Mouse (Mus musculus) MEL (cell line): ENCODE measurements around the gene Kctd20. TPM values are rescaled to one million over a fixed set of nuclear protein-coding genes. Genes with fewer than 3 reads are reported as not detected.

ENCODE experiments used
- DNase-seq: peaks from one replicate; pipeline ENCODE4 v3.0.0; 2011; ENCODE audit warnings: low read depth, low spot score
- H3K27ac ChIP-seq: 2 replicates; pipeline ENCODE4 v1.5.1; 2012; ENCODE audit warnings: low read depth, mild to moderate bottlenecking, control low read depth, low read length, moderate library complexity; ENCODE audit not compliant: control insufficient read depth
- H3K27me3 ChIP-seq, 2 experiments: fragments of 150-350 bp in 1 of 2; sonication (generic) in 1 of 2; 2 replicates each; pipeline ENCODE4 v1.6.1; 2012; ENCODE audit warnings: low read length in 2 of 2, mild to moderate bottlenecking in 2 of 2, improper control_type of control experiment in 1 of 2, moderate library complexity in 1 of 2; ENCODE audit not compliant: insufficient read depth in 2 of 2, control insufficient read depth in 1 of 2
- H3K36me3 ChIP-seq, 2 experiments: 2 replicates each; pipeline ENCODE4 v1.6.1; 2012 to 2014; ENCODE audit warnings: low read length in 2 of 2, improper control_type of control experiment in 1 of 2, inconsistent platforms in 1 of 2, mild to moderate bottlenecking in 1 of 2; ENCODE audit not compliant: insufficient read depth in 2 of 2, control insufficient read depth in 1 of 2
- H3K4me1 ChIP-seq, 2 experiments: fragments of 150-350 bp in 1 of 2; sonication (generic) in 1 of 2; 2 replicates each; pipeline ENCODE4 v1.6.1; 2012; ENCODE audit warnings: low read length in 2 of 2, improper control_type of control experiment in 1 of 2, mild to moderate bottlenecking in 1 of 2; ENCODE audit not compliant: insufficient read depth in 2 of 2, control insufficient read depth in 1 of 2
- H3K4me3 ChIP-seq, 2 experiments: fragments of 150-350 bp in 1 of 2; sonication (generic) in 1 of 2; 2 replicates each; pipeline ENCODE4 v1.5.1; 2012; ENCODE audit warnings: low read depth in 2 of 2, low read length in 2 of 2, mild to moderate bottlenecking in 2 of 2, moderate library complexity in 2 of 2, control low read depth in 1 of 2, improper control_type of control experiment in 1 of 2; ENCODE audit not compliant: control insufficient read depth in 1 of 2, insufficient read depth in 1 of 2
- H3K79me2 ChIP-seq: 2 replicates; pipeline ENCODE4 v1.6.1; 2012; ENCODE audit warnings: mild to moderate bottlenecking, low read length, moderate library complexity; ENCODE audit not compliant: control insufficient read depth, poor library complexity, insufficient read depth
- H3K9ac ChIP-seq: 2 replicates; pipeline ENCODE4 v1.6.1; 2012; ENCODE audit warnings: low read depth, mild to moderate bottlenecking, control low read depth, low read length, moderate library complexity; ENCODE audit not compliant: control insufficient read depth, poor library complexity, severe bottlenecking
- H3K9me3 ChIP-seq: fragments of 150-350 bp; sonication (generic); replicated peaks from 2 replicates; pipeline ENCODE4 v1.6.1; 2012; ENCODE audit warnings: mild to moderate bottlenecking, low read length, improper control_type of control experiment, moderate library complexity; ENCODE audit not compliant: insufficient read depth
- BHLHE40 ChIP-seq: IDR thresholded peaks from 2 replicates; pipeline ENCODE4 v1.6.1; 2012; ENCODE audit warnings: low read depth, mild to moderate bottlenecking, inconsistent platforms, low read length, improper control_type of control experiment, borderline replicate concordance
- CHD2 ChIP-seq: IDR thresholded peaks from 2 replicates; pipeline ENCODE4 v1.6.1; 2011; ENCODE audit warnings: low read length, improper control_type of control experiment
- EP300 ChIP-seq, 2 experiments: IDR thresholded peaks; 2 replicates each; pipeline ENCODE4 v1.6.1; 2011; ENCODE audit warnings: improper control_type of control experiment in 2 of 2, low read length in 2 of 2, low read depth in 1 of 2, mild to moderate bottlenecking in 1 of 2
- ETS1 ChIP-seq: IDR thresholded peaks from 2 replicates; pipeline ENCODE4 v1.6.1; 2012; ENCODE audit warnings: low read depth, mild to moderate bottlenecking, inconsistent platforms, low read length, improper control_type of control experiment, moderate library complexity
- GATA1 ChIP-seq: IDR thresholded peaks from 2 replicates; pipeline ENCODE4 v1.6.1; 2011; ENCODE audit warnings: low read depth, low read length, improper control_type of control experiment
- HCFC1 ChIP-seq: IDR thresholded peaks from 2 replicates; pipeline ENCODE4 v1.6.1; 2012; ENCODE audit warnings: low read depth, mild to moderate bottlenecking, inconsistent platforms, low read length, improper control_type of control experiment, moderate library complexity
- JUND ChIP-seq: IDR thresholded peaks from 2 replicates; pipeline ENCODE4 v1.6.1; 2011; ENCODE audit warnings: low read depth, mild to moderate bottlenecking, improper control_type of control experiment, low read length
- KAT2A ChIP-seq: conservative IDR thresholded peaks from 2 replicates; pipeline ENCODE4 v1.6.1; 2012; ENCODE audit warnings: low read depth, low read length, improper control_type of control experiment, inconsistent platforms
- MAFK ChIP-seq: IDR thresholded peaks from 2 replicates; pipeline ENCODE4 v1.6.1; 2011; ENCODE audit warnings: low read depth, mild to moderate bottlenecking, low read length, improper control_type of control experiment, borderline replicate concordance
- MAX ChIP-seq: IDR thresholded peaks from 2 replicates; pipeline ENCODE4 v1.6.1; 2011; ENCODE audit warnings: low read length, improper control_type of control experiment
- MEF2A ChIP-seq: IDR thresholded peaks from 2 replicates; pipeline ENCODE4 v1.6.1; 2014; ENCODE audit warnings: low read depth, mild to moderate bottlenecking, inconsistent platforms, low read length, improper control_type of control experiment; ENCODE audit not compliant: poor library complexity, insufficient replicate concordance, severe bottlenecking; ENCODE audit errors: extremely low read depth
- MXI1 ChIP-seq: IDR thresholded peaks from 2 replicates; pipeline ENCODE4 v1.6.1; 2011; ENCODE audit warnings: mild to moderate bottlenecking, low read depth, low read length, improper control_type of control experiment
- MYB ChIP-seq: IDR thresholded peaks from 2 replicates; pipeline ENCODE4 v1.6.1; 2011; ENCODE audit warnings: mild to moderate bottlenecking, low read depth, low read length, improper control_type of control experiment
- MYC ChIP-seq: IDR thresholded peaks from 2 replicates; pipeline ENCODE4 v1.6.1; 2011; ENCODE audit warnings: low read depth, mild to moderate bottlenecking, low read length, improper control_type of control experiment, moderate library complexity
- NELFE ChIP-seq: IDR thresholded peaks from 2 replicates; pipeline ENCODE4 v1.6.1; 2011; ENCODE audit warnings: low read depth, low read length, improper control_type of control experiment
- NRF1 ChIP-seq: IDR thresholded peaks from 2 replicates; pipeline ENCODE4 v1.6.1; 2014; ENCODE audit warnings: low read depth, mild to moderate bottlenecking, inconsistent platforms, low read length, improper control_type of control experiment, moderate library complexity; ENCODE audit not compliant: poor library complexity, insufficient read depth, severe bottlenecking
- POLR2A ChIP-seq, 2 experiments: IDR thresholded peaks; 2 replicates each; pipeline ENCODE4 v1.6.1; 2011 to 2012; ENCODE audit warnings: low read length in 2 of 2, mild to moderate bottlenecking in 2 of 2, control low read depth in 1 of 2, improper control_type of control experiment in 1 of 2, low read depth in 1 of 2, moderate library complexity in 1 of 2; ENCODE audit not compliant: control insufficient read depth in 1 of 2, insufficient read depth in 1 of 2, poor library complexity in 1 of 2
- POLR2AphosphoS2 ChIP-seq: IDR thresholded peaks from 2 replicates; pipeline ENCODE4 v1.6.1; 2011; ENCODE audit warnings: low read length, improper control_type of control experiment
- POLR2AphosphoS5 ChIP-seq: IDR thresholded peaks from 2 replicates; pipeline ENCODE4 v1.6.1; 2012; ENCODE audit warnings: low read depth, borderline replicate concordance, mild to moderate bottlenecking, inconsistent platforms, low read length, moderate library complexity, mixed read lengths
- RAD21 ChIP-seq: IDR thresholded peaks from 2 replicates; pipeline ENCODE4 v1.6.1; 2011; ENCODE audit warnings: mild to moderate bottlenecking, low read depth, low read length, improper control_type of control experiment
- RCOR1 ChIP-seq: IDR thresholded peaks from 2 replicates; pipeline ENCODE4 v1.6.1; 2012; ENCODE audit warnings: low read depth, mild to moderate bottlenecking, inconsistent platforms, low read length, improper control_type of control experiment
- SIN3A ChIP-seq: IDR thresholded peaks from 2 replicates; pipeline ENCODE4 v1.6.1; 2012; ENCODE audit warnings: low read length, improper control_type of control experiment, inconsistent platforms
- TBP ChIP-seq: IDR thresholded peaks from 2 replicates; pipeline ENCODE4 v1.8.0; 2011; ENCODE audit warnings: low read depth, low read length, improper control_type of control experiment
- TCF12 ChIP-seq: IDR thresholded peaks from 2 replicates; pipeline ENCODE4 v1.6.1; 2014; ENCODE audit warnings: low read depth, mild to moderate bottlenecking, inconsistent platforms, low read length, improper control_type of control experiment, moderate library complexity
- UBTF ChIP-seq: IDR thresholded peaks from 2 replicates; pipeline ENCODE4 v1.6.1; 2012; ENCODE audit warnings: low read depth, mild to moderate bottlenecking, inconsistent platforms, low read length, improper control_type of control experiment, moderate library complexity, borderline replicate concordance; ENCODE audit not compliant: insufficient read depth
- USF1 ChIP-seq: IDR thresholded peaks from 2 replicates; pipeline ENCODE4 v1.6.1; 2014; ENCODE audit warnings: low read depth, mild to moderate bottlenecking, inconsistent platforms, low read length, improper control_type of control experiment, moderate library complexity
- ZC3H11A ChIP-seq: IDR thresholded peaks from 2 replicates; pipeline ENCODE4 v1.6.1; 2012; ENCODE audit warnings: low read depth, mild to moderate bottlenecking, inconsistent platforms, low read length, improper control_type of control experiment
- ZMIZ1 ChIP-seq: IDR thresholded peaks from 2 replicates; pipeline ENCODE4 v1.6.1; 2012; ENCODE audit warnings: low read depth, mild to moderate bottlenecking, inconsistent platforms, low read length, improper control_type of control experiment, moderate library complexity
- ZNF384 ChIP-seq: IDR thresholded peaks from 2 replicates; pipeline ENCODE4 v1.6.1; 2012; ENCODE audit warnings: low read depth, mild to moderate bottlenecking, inconsistent platforms, low read length, improper control_type of control experiment
- polyA plus RNA-seq, 2 experiments: library from polyadenylated mRNA; stranded (reverse) in 1 of 2; unstranded in 1 of 2; fragments of >175 nt in 1 of 2; fragments of >200 nt in 1 of 2; gene quantifications; 2 replicates each; pipeline versions ENCODE4 v1.2.1 to v1.2.4; 2012; ENCODE audit warnings: low replicate concordance in 2 of 2, low read depth in 1 of 2; ENCODE audit not compliant: insufficient read length in 2 of 2, insufficient read depth in 1 of 2, missing spikeins in 1 of 2
- total RNA-seq: library from RNA; depleted of rRNA; stranded (reverse); fragments of 300-350 nt; gene quantifications from 2 replicates; pipeline ENCODE4 v1.2.3, GENCODE M21; 2012

Kctd20 gene
- total and polyA plus RNA-seq, 3 experiments, result 41.8 to 65.4 TPM; not detected in 1

GRCm38 (mm10) chr17:29003740-29004139 is 52.0 kb downstream of the Kctd20 start:
- Histone ChIP-seq H3K9me3 (no peaks in the 10 kb centered on the region), H3K9ac (peak overlapping the region; percentile 42), H3K27ac (peak overlapping the region; percentile 76), H3K27me3 (no peaks in the 10 kb centered on the region), H3K4me3 (no peak overlapping the region), H3K4me1 (peaks cover 5 to 15% of the 10 kb centered on the region in 2 experiments), H3K79me2 (peaks cover 26% of the 10 kb centered on the region), H3K36me3 (peaks cover 2 to 17% of the 10 kb centered on the region in 2 experiments)
- TF ChIP-seq ETS1 (peak; percentile 75), ZMIZ1 (no peak), JUND (no peak), ZC3H11A (no peak), RAD21 (no peak), MXI1 (peak; percentile 84), MYC (peak; percentile 79; the same call in 1 of the 2 replicates), MAX (0 out of 2 replicates have a peak, but pooled peaks have one; percentile 20), USF1 (no peak), TCF12 (0 out of 2 replicates have a peak, but pooled peaks have one; percentile 27), SIN3A (peak; percentile 89), HCFC1 (peak; percentile 21; the same call in 1 of the 2 replicates), KAT2A (no peak), RCOR1 (peak; percentile 56; the same call in 1 of the 2 replicates), CHD2 (no peak), UBTF (no peak), ZNF384 (peak; percentile 98), EP300 (IDR thresholded peaks at IDR 0.05; ENCODE audit: low read depth in 1 of 2, low read length in 2 of 2) (peak; percentile 53 to 63; a peak in 3 of 4 replicates), GATA1 (peak; percentile 40; the same call in 1 of the 2 replicates)
- TF ChIP-seq, all 39 proteins: peak for 11
- DNase-seq, result peak; percentile 64

- peaks cover 5 to 20% of the 10 kb centered on the region in 2 experiments for H3K4me1 ChIP-seq
- H3K4me3 ChIP-seq, result no peak overlapping the region
- no peak overlapping the region for H3K9ac ChIP-seq
- H3K79me2 ChIP-seq, result peaks cover 26% of the 10 kb centered on the region
- no peak overlapping the region for H3K27ac ChIP-seq
- no peak for TF ChIP-seq SIN3A
- no peak for TF ChIP-seq POLR2AphosphoS2
- no peak for TF ChIP-seq ZC3H11A
- TF ChIP-seq CHD2, result no peak
- TF ChIP-seq BHLHE40, result no peak
- TF ChIP-seq ZMIZ1, result no peak
- no peak for TF ChIP-seq GATA1
- TF ChIP-seq POLR2A (IDR thresholded peaks at IDR 0.05; ENCODE audit: control insufficient read depth in 1 of 2, insufficient read depth in 1 of 2, low read depth in 1 of 2, low read length in 2 of 2, poor library complexity in 1 of 2), result no peak
- no peak for TF ChIP-seq RCOR1
- no peak for TF ChIP-seq UBTF
- TF ChIP-seq EP300 (IDR thresholded peaks at IDR 0.05; ENCODE audit: low read depth in 1 of 2, low read length in 2 of 2), result no peak
- no peak for TF ChIP-seq POLR2AphosphoS5
- no peak for TF ChIP-seq MEF2A
- no peak for TF ChIP-seq MYB
- no peak for TF ChIP-seq TBP
- no peak for TF ChIP-seq NRF1
- TF ChIP-seq NELFE, result no peak
- no peak for TF ChIP-seq MAFK
- no peak for TF ChIP-seq MXI1
- TF ChIP-seq ETS1, result no peak
- TF ChIP-seq, all 39 proteins: peak for 0
- Histone ChIP-seq H3K27me3 (no peaks in the 10 kb centered on the region), H3K9me3 (no peaks in the 10 kb centered on the region), H3K36me3 (peaks cover 0 to 17% of the 10 kb centered on the region in 2 experiments)
- DNase-seq, result no peak
Measured at GRCm38 (mm10) chr17:29005002-29005401, 53.3 kb downstream of the Kctd20 start.
